Mouse (Mus musculus) thymus, adult 18-20 months (tissue): ENCODE measurements around the gene Gm3696.
"Not testable (repeated sequence)": the region's sequence is repeated elsewhere in the genome, so short reads cannot be mapped to it uniquely, and the experiment has no call there.

Experiments used
- DNase-seq, 2 experiments: peaks; one replicate each; pipeline ENCODE4 v3.0.0; 2022; ENCODE audit warnings: mixed read lengths in 2 of 2

Gene Gm3696

GRCm38 (mm10) chr14:7100521-7100920 lies at the start of gene Gm3696:
Gene Gm3696, minus strand, starts transcription at chr14:7100621.
- DNase-seq: not testable (repeated sequence)

- not testable (repeated sequence) for DNase-seq
Observed at GRCm38 (mm10) chr14:7125312-7125711, 24.9 kb upstream of the Gm3696 start, which contains the start of gene Gm6676. Gene Gm6676, minus strand, starts transcription at chr14:7125412.

GRCm38 (mm10) chr14:7105124-7105802 lies 4.8 kb upstream of the Gm3696 start:
- peak; percentile 1 to 2 for DNase-seq

- not testable (repeated sequence) for DNase-seq
Observed at GRCm38 (mm10) chr14:7044870-7045269, 55.6 kb downstream of the Gm3696 start, which contains the start of gene Gm3685. Gene Gm3685, minus strand, starts transcription at chr14:7044970.
